Mouse (Mus musculus) liver, embryonic 14 days (tissue): Measurements from ENCODE around the gene Bscl2. TPM values are rescaled to one million over a fixed set of nuclear protein-coding genes. Genes with fewer than 3 reads are reported as not detected.

Experiments
- polyA plus RNA-seq: library from polyadenylated mRNA; depleted of rRNA; stranded (reverse); fragments of >200 nt; gene quantifications from 2 replicates; pipeline ENCODE4 v1.2.3, GENCODE M21; 2012; rRNA removed

Gene Bscl2
- polyA plus RNA-seq, result 15.4 and 21.0 TPM in 2 replicates

GRCm38 (mm10) chr19:8837251-8837791, at the start of gene Bscl2:
TSS of gene Bscl2 (plus strand) at chr19:8837467.

GRCm38 (mm10) chr19:8798264-8798946, 38.9 kb upstream of the Bscl2 start, which contains the start of gene Polr2g:
TSS of gene Polr2g (minus strand) at chr19:8798577.

GRCm38 (mm10) chr19:8802130-8802821, 35.0 kb upstream of the Bscl2 start, which contains the start of gene Zbtb3:
TSS of gene Zbtb3 (plus strand) at chr19:8802555.

GRCm38 (mm10) chr19:8818801-8819595, 18.3 kb upstream of the Bscl2 start, which contains the start of gene Ttc9c:
TSS of gene Ttc9c (minus strand) at chr19:8819333.

GRCm38 (mm10) chr19:8819596-8820423, 17.5 kb upstream of the Bscl2 start, which contains the start of gene Hnrnpul2:
TSS of gene Hnrnpul2 (plus strand) at chr19:8820010.

GRCm38 (mm10) chr19:8829660-8830059, 7.6 kb upstream of the Bscl2 start, which contains the start of gene AC129217.1:
TSS of gene AC129217.1 (plus strand) at chr19:8829773.

GRCm38 (mm10) chr19:8839103-8839907, 2.0 kb downstream of the Bscl2 start, which contains the start of gene Gng3:
TSS of gene Gng3 (minus strand) at chr19:8839194.

GRCm38 (mm10) chr19:8850402-8850901, 13.2 kb downstream of the Bscl2 start, which contains the start of gene Lrrn4cl:
TSS of gene Lrrn4cl (plus strand) at chr19:8850768.

GRCm38 (mm10) chr19:8871267-8872186, 34.3 kb downstream of the Bscl2 start, which contains the start of gene Ubxn1:
TSS of gene Ubxn1 (plus strand) at chr19:8871496.

GRCm38 (mm10) chr19:8880311-8881033, 43.2 kb downstream of the Bscl2 start, which contains the start of gene Uqcc3:
TSS of gene Uqcc3 (minus strand) at chr19:8880923.

GRCm38 (mm10) chr19:8883616-8884015, 46.3 kb downstream of the Bscl2 start, which contains the start of the genes Lbhd1 and Gm49403:
TSS of gene Lbhd1 (plus strand) at chr19:8883732.
TSS of gene Gm49403 (plus strand) at chr19:8883930.

GRCm38 (mm10) chr19:8888511-8889385, 51.5 kb downstream of the Bscl2 start, which contains the start of the genes 1810009A15Rik and Gm49416:
TSS of gene 1810009A15Rik (plus strand) at chr19:8888853.
TSS of gene Gm49416 (plus strand) at chr19:8888926.

GRCm38 (mm10) chr19:8892829-8893766, 55.8 kb downstream of the Bscl2 start, which contains the start of gene Ints5:
TSS of gene Ints5 (plus strand) at chr19:8893005.

GRCm38 (mm10) chr19:8897865-8898495, 60.7 kb downstream of the Bscl2 start, which contains the start of gene Ganab:
TSS of gene Ganab (plus strand) at chr19:8898071.

